Mouse (Mus musculus) forebrain, embryonic 11.5 days (tissue): ENCODE data around the gene Lin28b. TPM values are rescaled to one million over a fixed set of nuclear protein-coding genes. Genes with fewer than 3 reads are reported as not detected.

ENCODE experiments used
- ATAC-seq: fragments of 200-750 bp; cut with Nextera tagmentation; replicated peaks from 2 replicates; pipeline ENCODE4 v1.8.0; 2017; ENCODE audit warnings: moderate TSS enrichment; ENCODE audit not compliant: low FRiP score
- DNase-seq: peaks from one replicate; pipeline ENCODE4 v3.0.0-alpha.2; 2017; ENCODE audit warnings: low spot score
- H3K27ac ChIP-seq: fragments of 300-500 bp; sonication (generic); 2 replicates; pipeline ENCODE4 v1.5.1; 2014; ENCODE audit warnings: low read depth, low read length
- H3K27me3 ChIP-seq: fragments of 300-500 bp; sonication (generic); 2 replicates; pipeline ENCODE4 v1.6.1; 2014; ENCODE audit warnings: mild to moderate bottlenecking, low read length, mixed read lengths; ENCODE audit not compliant: control insufficient read depth, insufficient read depth
- H3K36me3 ChIP-seq: fragments of 300-500 bp; sonication (generic); 2 replicates; pipeline ENCODE4 v1.6.1; 2014; ENCODE audit warnings: mild to moderate bottlenecking, low read length, moderate library complexity, mixed read lengths; ENCODE audit not compliant: control insufficient read depth, insufficient read depth
- H3K4me1 ChIP-seq: fragments of 300-500 bp; sonication (generic); replicated peaks from 2 replicates; pipeline ENCODE4 v1.6.1; 2014; ENCODE audit warnings: low read length, mixed read lengths; ENCODE audit not compliant: control insufficient read depth, insufficient read depth
- H3K4me2 ChIP-seq: fragments of 300-500 bp; sonication (generic); 2 replicates; pipeline ENCODE4 v1.6.1; 2014; ENCODE audit warnings: low read depth, mild to moderate bottlenecking, low read length, moderate library complexity, mixed read lengths; ENCODE audit not compliant: severe bottlenecking
- H3K4me3 ChIP-seq: fragments of 300-500 bp; sonication (generic); 2 replicates; pipeline ENCODE4 v1.5.1; 2014; ENCODE audit warnings: low read depth, low read length
- H3K9ac ChIP-seq: fragments of 300-500 bp; sonication (generic); 2 replicates; pipeline ENCODE4 v1.6.1; 2014; ENCODE audit warnings: low read length
- H3K9me3 ChIP-seq: fragments of 300-500 bp; sonication (generic); 2 replicates; pipeline ENCODE4 v1.6.1; 2016; ENCODE audit warnings: low read length, mixed read lengths; ENCODE audit not compliant: control insufficient read depth
- WGBS: fragments of 180-500 bp; shearing (Covaris S2); extraction: QIAGEN DNeasy Blood & Tissue Kit; methylation state at CpG from one replicate; pipeline ENCODE4 v1.1.7; 2014; 5-methylcytosine and 5-hydroxymethylcytosine counted together
- polyA plus RNA-seq: library from polyadenylated mRNA; unstranded; fragments of >200 nt; fragmentation: Nextera tagmentation; extraction: Ambion mirVana; gene quantifications from 2 replicates; pipeline ENCODE4 v1.2.1, GENCODE M21; 2014

The Lin28b gene
- 23.3 and 27.6 TPM in 2 replicates for polyA plus RNA-seq

GRCm38 (mm10) chr10:45485761-45486602, at the start of gene Lin28b:
Gene Lin28b (minus strand): TSS chr10:45486395.
- ATAC-seq (peak; percentile 97), DNase-seq (peak; percentile 94)
- H3K4me3 ChIP-seq = peak within 1 kb of the TSS; percentile 75
- peak within 1 kb of the TSS; percentile 82 for H3K9ac ChIP-seq
- no peaks in the 10 kb centered on the region for H3K9me3 ChIP-seq
- H3K27ac ChIP-seq = peak within 1 kb of the TSS; percentile 85
- H3K36me3 ChIP-seq = no peaks in the 10 kb centered on the region
- H3K4me1 ChIP-seq = no peaks in the 10 kb centered on the region
- peak within 1 kb of the TSS; percentile 77 for H3K4me2 ChIP-seq
- no peaks in the 10 kb centered on the region for H3K27me3 ChIP-seq
- WGBS = under 1% methylated on average over 99 of the region's 139 CpGs

DNA sequence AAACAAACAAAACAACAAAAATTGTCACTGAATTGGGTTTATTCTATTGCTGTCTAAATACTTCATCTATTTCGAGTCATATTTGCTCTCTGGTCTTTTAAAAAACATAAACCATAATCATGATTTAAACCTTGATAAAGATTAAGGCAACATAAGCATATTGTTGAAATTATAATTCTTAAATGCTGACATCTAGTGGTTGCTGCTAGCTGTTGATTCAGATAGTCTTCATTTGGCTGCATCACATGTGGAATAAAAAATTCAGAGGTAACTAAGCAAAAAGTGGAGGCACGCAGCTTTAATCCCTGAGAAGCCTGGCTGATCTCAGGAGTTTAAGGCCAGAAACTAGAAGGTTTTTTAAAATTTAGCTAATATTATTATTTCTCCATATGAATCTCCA, 25.6 kb upstream of the Lin28b start:
- H3K9ac ChIP-seq = no peak overlapping the region
- H3K27me3 ChIP-seq = no peaks in the 10 kb centered on the region
- ATAC-seq = no peak
- 66% methylated on average over 2 of the region's 2 CpGs for WGBS
- H3K4me1 ChIP-seq = no peaks in the 10 kb centered on the region
- no peak for DNase-seq
- H3K27ac ChIP-seq = no peak overlapping the region
- no peak overlapping the region for H3K4me3 ChIP-seq
- no peaks in the 10 kb centered on the region for H3K9me3 ChIP-seq
- H3K4me2 ChIP-seq = no peak overlapping the region
- no peaks in the 10 kb centered on the region for H3K36me3 ChIP-seq

GRCm38 (mm10) chr10:45510662-45511061, 24.5 kb upstream of the Lin28b start:
- no peaks in the 10 kb centered on the region for H3K36me3 ChIP-seq
- no peak for DNase-seq
- no peak for ATAC-seq
- no peaks in the 10 kb centered on the region for H3K27me3 ChIP-seq
- no peak overlapping the region for H3K4me2 ChIP-seq
- H3K4me3 ChIP-seq = no peak overlapping the region
- H3K27ac ChIP-seq = no peak overlapping the region
- WGBS = 93% methylated on average over 3 of the region's 3 CpGs
- no peaks in the 10 kb centered on the region for H3K9me3 ChIP-seq
- no peaks in the 10 kb centered on the region for H3K4me1 ChIP-seq
- H3K9ac ChIP-seq = no peak overlapping the region

DNA sequence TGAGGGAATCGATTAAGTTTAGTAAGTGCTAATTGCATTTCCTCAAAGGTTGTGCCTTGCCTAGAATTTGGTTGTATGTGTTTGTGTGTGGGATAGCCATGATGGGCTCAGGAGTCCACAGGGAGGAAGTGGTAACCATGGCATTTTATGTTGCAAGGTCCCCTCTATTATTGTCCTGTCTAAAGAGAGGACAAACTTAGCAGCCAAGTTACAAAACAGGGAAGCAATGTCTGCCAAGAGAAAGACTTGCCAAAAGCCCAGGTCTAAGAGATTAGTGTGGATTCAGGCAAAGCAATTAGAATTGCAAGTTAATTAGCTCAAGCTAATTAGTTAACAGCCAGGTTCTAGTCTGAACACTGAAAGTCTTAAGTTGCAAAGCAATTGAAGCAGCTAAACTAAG, 14.1 kb upstream of the Lin28b start:
- DNase-seq (no peak), ATAC-seq (no peak)
- WGBS = 85% methylated on average over 1 of the region's 1 CpGs
- Histone ChIP-seq H3K4me2 (no peak overlapping the region), H3K4me3 (no peak overlapping the region), H3K9ac (no peak overlapping the region), H3K36me3 (no peaks in the 10 kb centered on the region), H3K9me3 (no peaks in the 10 kb centered on the region), H3K4me1 (no peaks in the 10 kb centered on the region), H3K27me3 (no peaks in the 10 kb centered on the region), H3K27ac (no peak overlapping the region)

DNA sequence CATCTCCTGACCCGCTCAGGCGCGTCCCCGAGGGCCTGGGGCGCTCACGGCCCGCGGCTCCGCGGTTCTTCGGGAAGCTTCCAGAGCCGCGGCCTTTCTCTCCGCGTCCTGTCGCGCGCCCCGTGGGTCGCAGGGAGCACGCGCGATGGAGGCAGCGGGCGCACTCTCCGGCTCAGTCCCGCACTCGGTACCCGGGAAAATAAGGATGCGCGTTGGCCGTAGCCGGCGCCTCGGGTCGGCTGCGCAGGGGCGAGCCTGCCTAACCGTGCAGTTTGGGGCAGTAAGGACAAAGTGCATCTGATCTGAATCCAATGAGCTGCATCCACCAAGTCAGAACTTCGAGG, 380 bp upstream of the Lin28b start:
- H3K9me3 ChIP-seq = no peaks in the 10 kb centered on the region
- no peaks in the 10 kb centered on the region for H3K36me3 ChIP-seq
- H3K4me1 ChIP-seq = no peaks in the 10 kb centered on the region
- peak overlapping the region; percentile 75 for H3K4me3 ChIP-seq
- ATAC-seq (peak; percentile 71), DNase-seq (no peak)
- H3K27me3 ChIP-seq = no peaks in the 10 kb centered on the region
- peak overlapping the region; percentile 77 for H3K4me2 ChIP-seq
- WGBS = under 1% methylated on average over 39 of the region's 40 CpGs
- 0 out of 2 replicates have a peak overlapping the region, but pooled peaks have one; percentile 85 for H3K27ac ChIP-seq
- peak overlapping the region; percentile 82 for H3K9ac ChIP-seq

DNA sequence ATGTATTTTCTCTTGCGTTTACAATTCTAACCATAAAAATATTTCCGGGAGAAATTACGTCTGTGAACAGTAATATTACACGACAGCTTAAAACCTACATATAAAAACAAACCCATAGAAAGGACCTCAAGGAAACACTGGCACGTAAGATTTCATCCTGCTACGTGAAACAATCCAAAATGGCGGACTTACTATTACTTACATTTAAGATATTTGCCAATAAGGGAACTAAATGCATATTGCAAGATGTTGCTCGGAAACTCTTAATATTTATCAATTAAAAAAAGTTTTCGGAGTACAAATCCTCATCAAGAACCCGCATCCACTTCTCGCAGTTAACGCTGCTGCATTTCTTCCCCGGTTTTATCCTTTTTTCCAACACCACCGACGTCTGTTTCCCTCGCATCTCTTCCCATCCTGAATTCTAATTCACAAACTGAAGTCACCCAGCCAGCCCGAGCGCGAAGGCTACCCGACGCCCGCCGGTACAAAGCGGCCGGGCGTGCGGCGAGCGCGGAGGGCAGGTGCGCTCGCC, 902 bp downstream of the Lin28b start:
- ATAC-seq = no peak
- Histone ChIP-seq H3K9me3 (no peaks in the 10 kb centered on the region), H3K9ac (peak overlapping the region; percentile 82), H3K4me1 (no peaks in the 10 kb centered on the region), H3K4me3 (peak overlapping the region; percentile 75), H3K4me2 (peak overlapping the region; percentile 77), H3K27ac (peak overlapping the region; percentile 85), H3K27me3 (no peaks in the 10 kb centered on the region), H3K36me3 (no peaks in the 10 kb centered on the region)
- DNase-seq = no peak
- WGBS = under 1% methylated on average over 32 of the region's 32 CpGs

GRCm38 (mm10) chr10:45483210-45483609, 3.0 kb downstream of the Lin28b start:
- Histone ChIP-seq H3K27me3 (no peaks in the 10 kb centered on the region), H3K9ac (no peak overlapping the region), H3K27ac (no peak overlapping the region), H3K4me3 (no peak overlapping the region), H3K4me2 (no peak overlapping the region), H3K9me3 (no peaks in the 10 kb centered on the region), H3K4me1 (no peaks in the 10 kb centered on the region), H3K36me3 (no peaks in the 10 kb centered on the region)
- DNase-seq (no peak), ATAC-seq (no peak)
- 68% methylated on average over 2 of the region's 2 CpGs for WGBS

DNA sequence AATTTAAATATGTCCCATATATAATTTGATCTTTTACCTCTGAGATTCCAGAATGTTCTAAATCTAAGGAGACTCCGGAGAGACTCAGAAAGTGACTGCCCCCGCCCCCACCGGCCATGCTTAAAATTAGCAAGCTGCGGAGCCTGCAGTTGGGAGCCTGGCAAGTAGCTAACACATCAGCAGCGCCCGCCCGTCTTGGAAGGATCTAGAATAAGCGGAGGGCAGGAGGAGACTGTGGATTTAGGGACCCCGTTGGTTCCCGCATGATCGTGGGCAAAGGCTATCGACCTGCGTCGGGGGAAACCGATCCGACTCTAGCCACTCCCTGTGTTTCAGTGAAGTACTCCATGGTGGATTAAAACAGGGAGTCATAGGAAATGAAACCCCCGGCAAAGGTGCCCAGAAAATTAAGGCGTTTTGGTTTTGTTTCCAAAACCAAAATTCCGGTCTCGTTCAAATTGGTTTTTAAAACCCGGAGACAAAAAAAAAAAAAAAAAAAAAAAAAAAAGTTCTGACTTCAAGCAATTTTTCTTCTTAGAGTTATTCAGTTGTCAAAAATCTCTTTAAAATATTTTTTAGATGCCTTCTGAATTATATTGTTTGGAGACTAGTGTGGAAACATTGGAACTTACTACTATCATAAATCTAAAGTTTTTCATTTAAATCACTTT, 12.4 kb downstream of the Lin28b start:
- no peaks in the 10 kb centered on the region for H3K27me3 ChIP-seq
- H3K9me3 ChIP-seq = no peaks in the 10 kb centered on the region
- no peaks in the 10 kb centered on the region for H3K36me3 ChIP-seq
- 0 out of 2 replicates have a peak overlapping the region, but pooled peaks have one; percentile 41 for H3K27ac ChIP-seq
- DNase-seq (peak; percentile 64), ATAC-seq (no peak)
- H3K9ac ChIP-seq = peak overlapping the region; percentile 60
- peak overlapping the region; percentile 29 for H3K4me3 ChIP-seq
- peak overlapping the region; percentile 53 for H3K4me2 ChIP-seq
- peaks cover 15% of the 10 kb centered on the region; the same call in 1 of the 2 replicates for H3K4me1 ChIP-seq
- WGBS = under 1% methylated on average over 21 of the region's 21 CpGs
